Mouse (Mus musculus) C2C12 (cell line): Measurements from ENCODE around the gene Mus81. TPM values are rescaled to one million over a fixed set of nuclear protein-coding genes. Genes with fewer than 3 reads are reported as not detected.

ENCODE experiments used
- H3K27me3 ChIP-seq: one replicate; pipeline ENCODE4 v1.6.1; 2011; ENCODE audit not compliant: control insufficient read depth, insufficient read depth, insufficient read length
- H3K36me3 ChIP-seq: one replicate; pipeline ENCODE4 v1.6.1; 2011; ENCODE audit not compliant: control insufficient read depth, insufficient read depth
- H3K4me3 ChIP-seq: one replicate; pipeline ENCODE4 v1.5.1; 2011; ENCODE audit warnings: mild to moderate bottlenecking, control low read depth; ENCODE audit not compliant: poor library complexity, insufficient read depth, severe bottlenecking
- H3K79me2 ChIP-seq: one replicate; pipeline ENCODE4 v1.6.1; 2011; ENCODE audit not compliant: control insufficient read depth, insufficient read depth
- H3K79me3 ChIP-seq: one replicate; pipeline ENCODE4 v1.6.1; 2011; ENCODE audit warnings: low read depth, control low read depth
- H3ac ChIP-seq: one replicate; pipeline ENCODE3; 2011; ENCODE audit warnings: low read depth; ENCODE audit not compliant: control insufficient read depth, insufficient read length
- CEBPB ChIP-seq: IDR thresholded peaks from one replicate; pipeline ENCODE4 v1.6.1; 2011; ENCODE audit warnings: low read depth, mild to moderate bottlenecking, control low read depth, moderate library complexity
- CTCF ChIP-seq: IDR thresholded peaks from one replicate; pipeline ENCODE4 v1.5.1; 2011; ENCODE audit not compliant: control insufficient read depth, insufficient read depth, insufficient read length
- FOSL1 ChIP-seq: IDR thresholded peaks from one replicate; pipeline ENCODE4 v1.8.0; 2011; ENCODE audit warnings: mild to moderate bottlenecking, low read length; ENCODE audit not compliant: poor library complexity, insufficient read depth, severe bottlenecking
- MAX ChIP-seq: IDR thresholded peaks from one replicate; pipeline ENCODE4 v1.6.1; 2011; ENCODE audit warnings: mild to moderate bottlenecking, control low read depth
- MYOD1 ChIP-seq: IDR thresholded peaks from one replicate; pipeline ENCODE4 v1.6.1; 2011; ENCODE audit warnings: low read depth; ENCODE audit not compliant: control insufficient read depth, insufficient read length
- MYOG ChIP-seq: IDR thresholded peaks from one replicate; pipeline ENCODE4 v1.6.1; 2011; ENCODE audit not compliant: control insufficient read depth, insufficient read length; ENCODE audit errors: extremely low read depth
- USF1 ChIP-seq: IDR thresholded peaks from one replicate; pipeline ENCODE4 v1.6.1; 2011; ENCODE audit warnings: low read depth, mild to moderate bottlenecking, control low read depth, moderate library complexity
- polyA plus RNA-seq: library from polyadenylated mRNA; unstranded; fragments of >200 nt; fragmentation: generic; extraction: Trizol; gene quantifications from one replicate; pipeline ENCODE4 v1.2.1, GENCODE M21; 2012; ENCODE audit warnings: missing spikeins

Mus81 gene
- polyA plus RNA-seq, 1 experiment, result 50.3 TPM

DNA sequence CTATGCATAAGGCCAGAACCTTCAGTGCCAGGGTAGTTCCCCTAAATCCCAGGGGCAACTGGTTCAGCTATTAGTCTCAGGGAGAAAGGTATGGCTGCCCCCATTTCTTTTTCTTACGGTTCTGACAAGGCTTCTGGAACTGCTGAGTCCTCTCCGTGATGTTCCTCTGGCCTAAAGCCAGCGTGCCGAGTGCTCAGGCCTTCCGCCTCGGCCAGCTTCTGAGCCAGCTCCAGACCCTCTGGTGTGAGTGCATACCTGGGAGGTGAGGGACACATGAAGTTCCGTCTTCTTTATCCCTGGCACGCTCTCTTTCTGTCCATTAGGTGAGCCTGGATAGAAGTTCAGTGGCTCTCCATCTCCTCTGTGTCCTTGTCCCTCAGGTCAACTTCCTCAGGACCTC lies 2.8 kb downstream of the Mus81 start:
- Histone ChIP-seq H3K79me2 (peaks cover 20% of the 10 kb centered on the region), H3K27me3 (no peaks in the 10 kb centered on the region), H3ac (no peak overlapping the region), H3K36me3 (peaks cover 52% of the 10 kb centered on the region), H3K4me3 (no peak overlapping the region), H3K79me3 (no peaks in the 10 kb centered on the region)
- TF ChIP-seq MAX, result no peak
- TF ChIP-seq FOSL1, result no peak
- no peak for TF ChIP-seq MYOG
- TF ChIP-seq CTCF, result no peak
- no peak for TF ChIP-seq CEBPB
- TF ChIP-seq USF1, result no peak
- TF ChIP-seq MYOD1, result no peak

DNA sequence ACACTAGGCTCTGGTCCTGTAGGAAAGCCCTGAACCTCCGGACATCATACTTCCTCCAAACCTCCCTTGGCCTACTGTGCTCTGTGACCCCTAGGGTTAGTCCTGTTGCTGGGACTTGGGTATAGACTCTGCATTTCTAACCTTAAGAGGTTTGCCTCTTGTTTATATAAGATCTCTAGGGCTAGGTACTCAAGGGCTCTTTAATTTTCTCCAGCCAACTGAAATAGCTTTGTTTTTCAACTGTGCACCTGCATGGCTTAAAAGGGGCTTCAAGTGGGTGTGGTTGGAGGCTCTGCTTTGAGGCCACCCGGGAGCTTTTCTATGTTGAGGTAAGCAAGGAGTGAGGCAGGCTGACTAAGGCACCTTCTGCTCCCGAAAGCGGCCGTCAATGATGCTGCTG lies 3.7 kb downstream of the Mus81 start:
- Histone ChIP-seq H3K27me3 (no peaks in the 10 kb centered on the region), H3ac (no peak overlapping the region), H3K79me3 (no peaks in the 10 kb centered on the region), H3K4me3 (no peak overlapping the region), H3K79me2 (peaks cover 20% of the 10 kb centered on the region), H3K36me3 (peaks cover 58% of the 10 kb centered on the region)
- TF ChIP-seq FOSL1, result no peak
- no peak for TF ChIP-seq USF1
- no peak for TF ChIP-seq CEBPB

DNA sequence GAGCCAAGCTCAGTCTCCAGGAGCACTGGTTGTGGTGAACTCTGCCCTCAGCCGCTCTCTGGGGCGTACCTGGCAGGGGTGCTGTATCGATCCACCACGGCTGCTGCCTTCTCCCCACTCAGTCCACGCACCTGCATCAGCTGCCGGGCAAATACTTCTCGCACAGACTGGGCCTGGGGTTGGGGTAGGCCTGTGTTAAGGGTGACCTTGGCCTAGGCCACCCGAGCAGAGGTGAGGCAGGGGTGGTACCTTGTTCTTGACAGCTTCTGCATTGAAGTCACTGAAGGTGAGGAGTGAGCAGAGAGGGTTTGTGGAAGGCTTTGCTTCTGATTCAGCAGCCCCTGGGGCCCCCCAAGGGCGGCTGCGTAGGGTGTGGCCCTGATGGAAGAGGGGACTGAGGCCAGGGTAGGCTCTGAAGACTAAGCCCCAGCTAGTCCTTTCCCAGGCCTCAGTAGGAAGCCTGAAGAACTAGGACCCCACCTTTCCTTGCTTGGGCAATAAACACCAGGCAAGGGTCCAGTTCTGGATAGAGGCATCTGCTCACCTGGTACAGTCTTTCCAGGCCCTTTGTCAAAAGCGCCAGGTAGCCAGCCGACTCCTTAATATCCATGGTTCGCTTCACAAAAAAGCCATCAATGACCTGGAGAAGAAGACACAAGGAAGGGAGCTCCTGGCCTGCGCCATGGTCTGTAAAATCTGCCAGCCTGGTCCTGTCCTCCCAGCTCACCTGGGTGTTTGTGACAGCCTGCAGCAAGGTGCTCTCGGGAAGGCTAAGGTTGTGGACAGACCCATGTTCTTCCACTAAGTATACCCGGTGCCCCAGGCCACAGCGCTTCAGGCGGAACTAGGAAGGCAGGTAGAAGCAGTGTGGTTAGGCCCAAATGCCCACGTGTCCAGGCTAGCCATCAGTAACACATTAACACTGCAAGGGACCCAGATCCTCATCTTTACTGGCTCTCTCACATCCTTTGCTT lies 4.5 kb downstream of the Mus81 start:
- H3K27me3 ChIP-seq, result no peaks in the 10 kb centered on the region
- no peak overlapping the region for H3ac ChIP-seq
- H3K79me3 ChIP-seq, result no peaks in the 10 kb centered on the region
- peaks cover 67% of the 10 kb centered on the region for H3K36me3 ChIP-seq
- TF ChIP-seq FOSL1, result no peak
- no peak for TF ChIP-seq CTCF
- TF ChIP-seq CEBPB, result no peak
- no peak for TF ChIP-seq USF1
- TF ChIP-seq MAX, result no peak
- no peak overlapping the region for H3K4me3 ChIP-seq
- H3K79me2 ChIP-seq, result peaks cover 24% of the 10 kb centered on the region

DNA sequence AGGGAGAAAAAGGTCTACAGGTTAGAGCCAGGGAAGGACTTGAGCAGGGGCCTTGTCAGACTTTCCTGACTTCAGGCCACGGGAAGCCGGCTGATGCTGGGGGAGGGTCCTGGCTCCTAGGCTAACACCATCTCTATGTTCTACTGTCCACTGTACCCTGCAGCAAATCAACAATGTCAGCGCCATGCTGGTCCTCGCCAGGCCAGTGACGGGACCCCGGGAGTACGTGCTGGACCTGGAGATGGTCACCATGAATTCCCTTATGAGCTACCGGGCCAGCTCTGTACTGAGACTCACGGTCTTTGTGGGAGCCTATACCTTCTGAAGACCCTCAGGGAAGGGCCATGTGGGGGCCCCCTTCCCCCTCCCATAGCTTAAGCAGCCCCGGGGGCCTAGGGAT lies 6.8 kb downstream of the Mus81 start:
- H3K79me2 ChIP-seq, result peaks cover 32% of the 10 kb centered on the region
- H3K4me3 ChIP-seq, result no peak overlapping the region
- H3K36me3 ChIP-seq, result peaks cover 89% of the 10 kb centered on the region
- H3K79me3 ChIP-seq, result peaks cover 11% of the 10 kb centered on the region
- TF ChIP-seq MYOD1, result no peak
- TF ChIP-seq MYOG, result no peak
- no peak for TF ChIP-seq USF1
- TF ChIP-seq CTCF, result no peak
- no peak for TF ChIP-seq MAX
- no peak for TF ChIP-seq CEBPB
- no peak for TF ChIP-seq FOSL1
- no peaks in the 10 kb centered on the region for H3K27me3 ChIP-seq
- H3ac ChIP-seq, result no peak overlapping the region

- Histone ChIP-seq H3ac (no peak overlapping the region), H3K79me2 (peaks cover 40% of the 10 kb centered on the region), H3K27me3 (no peaks in the 10 kb centered on the region), H3K4me3 (no peak overlapping the region), H3K79me3 (peaks cover 22% of the 10 kb centered on the region), H3K36me3 (peaks cover 85% of the 10 kb centered on the region)
- TF ChIP-seq MAX, result no peak
- TF ChIP-seq MYOD1, result peak; percentile 52
Measured at GRCm38 (mm10) chr19:5480016-5480415, 8.2 kb downstream of the Mus81 start.

DNA sequence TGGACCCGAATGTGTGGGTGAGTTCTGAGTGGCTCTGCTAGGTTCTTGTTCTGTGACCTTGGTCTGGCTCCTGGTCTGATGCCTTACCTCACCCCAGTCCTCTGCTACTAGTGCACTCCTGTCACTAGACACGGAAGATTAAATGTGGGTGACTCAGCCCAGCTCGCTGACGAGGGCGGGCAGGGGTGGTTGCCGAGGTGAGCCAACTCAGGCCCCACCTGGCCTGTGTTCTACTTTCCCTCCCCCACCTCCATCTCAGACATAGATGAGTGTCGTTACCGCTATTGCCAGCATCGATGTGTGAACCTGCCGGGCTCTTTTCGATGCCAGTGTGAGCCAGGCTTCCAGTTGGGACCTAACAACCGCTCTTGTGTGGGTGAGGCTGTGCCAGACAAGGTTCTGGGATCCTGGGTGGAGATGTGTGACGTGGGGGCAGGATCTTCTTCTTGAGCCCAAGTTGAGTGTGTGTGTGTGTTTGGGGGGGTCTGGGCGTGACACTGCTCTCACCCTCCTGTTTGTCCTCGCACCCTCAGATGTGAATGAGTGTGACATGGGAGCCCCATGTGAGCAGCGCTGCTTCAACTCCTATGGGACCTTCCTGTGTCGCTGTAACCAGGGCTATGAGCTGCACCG lies 10.4 kb downstream of the Mus81 start:
- no peak overlapping the region for H3K4me3 ChIP-seq
- peaks cover 63% of the 10 kb centered on the region for H3K36me3 ChIP-seq
- peaks cover 25% of the 10 kb centered on the region for H3K79me3 ChIP-seq
- TF ChIP-seq FOSL1 (no peak), CEBPB (no peak)
- H3ac ChIP-seq, result no peak overlapping the region
- peaks cover 49% of the 10 kb centered on the region for H3K79me2 ChIP-seq
- H3K27me3 ChIP-seq, result no peaks in the 10 kb centered on the region
